Comparison of ENCODE assay signal across 8 mouse cellular contexts in the genomic region with DNA sequence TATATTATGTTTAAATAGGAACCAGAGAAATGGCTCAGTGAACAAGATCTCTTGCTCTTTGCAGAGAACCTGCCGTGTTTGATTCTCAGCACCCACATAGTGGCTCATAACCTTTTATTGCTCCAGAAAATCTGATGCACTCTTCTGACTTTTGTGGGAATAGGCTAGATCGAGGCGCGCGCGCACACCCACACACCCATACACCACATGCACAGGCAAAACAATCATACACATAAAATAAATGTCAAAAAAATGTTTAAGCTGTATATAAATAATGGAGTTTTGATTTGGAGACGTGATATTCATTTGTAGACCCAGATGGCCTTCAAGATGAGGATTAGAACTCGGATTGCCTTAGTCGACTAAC. TPM values are rescaled to one million over a fixed set of nuclear protein-coding genes. Genes with fewer than 3 reads are reported as not detected.
DNase-seq lines count a peak whose midpoint lies in the region; ATAC-seq and TF ChIP-seq lines count a peak whose summit lies in the region.

No protein-coding gene starts in this region.

- no peaks in the 10 kb centered on the region for H3K9me3 ChIP-seq in embryonic facial prominence, embryonic 14.5 days (ENCODE audit: control insufficient read depth, low read length)
- H3K9me3 ChIP-seq in limb, embryonic 10.5 days (replicated peaks) = no peaks in the 10 kb centered on the region
- no peaks in the 10 kb centered on the region for H3K9me3 ChIP-seq in neural tube, embryonic 12.5 days

- ATAC-seq in embryonic facial prominence, embryonic 14.5 days (ENCODE audit: low read depth) = peak; percentile 34; the same call in 1 of the 2 replicates
- ATAC-seq in neural tube, embryonic 12.5 days (ENCODE audit: low FRiP score, low read depth) = peak; percentile 54

- peak overlapping the region; percentile 100 for H3K4me3 ChIP-seq in layer of hippocampus, adult 2 months
- H3K4me3 ChIP-seq in embryonic facial prominence, embryonic 14.5 days (ENCODE audit: low read depth, low read length) = peak overlapping the region; percentile 98
- H3K4me3 ChIP-seq in limb, embryonic 10.5 days = peak overlapping the region; percentile 100
- H3K4me3 ChIP-seq in neural tube, embryonic 12.5 days = peak overlapping the region; percentile 95

- 33% methylated on average over 9 of the region's 9 CpGs for WGBS in embryonic facial prominence, embryonic 14.5 days
- 29% methylated on average over 9 of the region's 9 CpGs for WGBS in limb, embryonic 10.5 days
- WGBS in neural tube, embryonic 12.5 days = 25% methylated on average over 9 of the region's 9 CpGs

- peaks cover 17% of the 10 kb centered on the region for H3K36me3 ChIP-seq in embryonic facial prominence, embryonic 14.5 days (ENCODE audit: control insufficient read depth, insufficient read depth, low read length)
- H3K36me3 ChIP-seq in limb, embryonic 10.5 days = peaks cover 26% of the 10 kb centered on the region
- H3K36me3 ChIP-seq in neural tube, embryonic 12.5 days = peaks cover 9% of the 10 kb centered on the region

- intact Hi-C loops in gastrocnemius, postnatal 14 days (cut with DNase I; ENCODE audit: low total_unique reads) = no loop called here

- no peak for TF ChIP-seq CTCF in layer of hippocampus, adult 2 months (conservative IDR thresholded peaks at IDR 0.05)

- DNase-seq in layer of hippocampus, adult 2 months (ENCODE audit: low spot score in 2 of 2) = no peak
- no peak for DNase-seq in layer of hippocampus, postnatal 14 days (ENCODE audit: low spot score in 2 of 2)
- no peak for DNase-seq in embryonic facial prominence, embryonic 14.5 days (ENCODE audit: low spot score)
- no peak for DNase-seq in limb, embryonic 10.5 days (ENCODE audit: low spot score)
- DNase-seq in frontal cortex, postnatal 10 days (ENCODE audit: low spot score in 2 of 2) = no peak
- DNase-seq in gastrocnemius, postnatal 14 days = no peak
- DNase-seq in adrenal gland, postnatal 10 days = no peak

- peaks cover 39% of the 10 kb centered on the region for H3K27me3 ChIP-seq in embryonic facial prominence, embryonic 14.5 days (replicated peaks; ENCODE audit: control insufficient read depth, insufficient read depth, low read length)
- peaks cover 47% of the 10 kb centered on the region for H3K27me3 ChIP-seq in limb, embryonic 10.5 days (ENCODE audit: low read depth, poor library complexity, severe bottlenecking)
- peaks cover 34% of the 10 kb centered on the region for H3K27me3 ChIP-seq in neural tube, embryonic 12.5 days (replicated peaks)

- H3K9ac ChIP-seq in embryonic facial prominence, embryonic 14.5 days (ENCODE audit: low read depth, low read length) = peak overlapping the region; percentile 91
- H3K9ac ChIP-seq in neural tube, embryonic 12.5 days = peak overlapping the region; percentile 90; the same call in 1 of the 2 replicates

- H3K4me2 ChIP-seq in embryonic facial prominence, embryonic 14.5 days (ENCODE audit: low read depth, low read length) = peak overlapping the region; percentile 58
- peak overlapping the region; percentile 71 for H3K4me2 ChIP-seq in neural tube, embryonic 12.5 days (replicated peaks)

- peak overlapping the region; percentile 98 for H3K27ac ChIP-seq in layer of hippocampus, adult 2 months
- no peak overlapping the region for H3K27ac ChIP-seq in embryonic facial prominence, embryonic 14.5 days (replicated peaks; ENCODE audit: low read depth, low read length)
- peak overlapping the region; percentile 93 for H3K27ac ChIP-seq in limb, embryonic 10.5 days
- H3K27ac ChIP-seq in neural tube, embryonic 12.5 days = no peak overlapping the region

- peaks cover 6% of the 10 kb centered on the region for H3K4me1 ChIP-seq in embryonic facial prominence, embryonic 14.5 days (ENCODE audit: control insufficient read depth, insufficient read depth, low read length)
- H3K4me1 ChIP-seq in limb, embryonic 10.5 days = peaks cover 19% of the 10 kb centered on the region
- H3K4me1 ChIP-seq in neural tube, embryonic 12.5 days = peaks cover 15% of the 10 kb centered on the region

RNA-seq across cellular contexts. Expression of a gene that starts 0.4 kb away (rescaled TPM):
- total RNA-seq in layer of hippocampus, adult 2 months (2021) = 10 to 100 TPM; 25.1 to 25.8 TPM
- total RNA-seq in layer of hippocampus, postnatal 14 days (2021) = 10 to 100 TPM; 22.8 to 23.9 TPM
- polyA plus RNA-seq in embryonic facial prominence, embryonic 14.5 days (2014; fragmentation: Nextera tagmentation; extraction: Ambion mirVana) = 21.4 and 22.1 TPM in 2 replicates
- 23.8 and 25.9 TPM in 2 replicates for polyA plus RNA-seq in limb, embryonic 10.5 days (2016; fragmentation: Nextera tagmentation; extraction: Ambion mirVana)
- 25.6 and 26.5 TPM in 2 replicates for polyA plus RNA-seq in neural tube, embryonic 12.5 days (2016; fragmentation: Nextera tagmentation; extraction: Ambion mirVana)
- 10 to 100 TPM; 14.4 to 17.3 TPM for total RNA-seq in gastrocnemius, postnatal 14 days (2021)
- 10 to 100 TPM; 23.6 to 29.8 TPM for total RNA-seq in adrenal gland, postnatal 10 days (2021)

RNA-seq across cellular contexts. Expression of a gene that starts 1.0 kb away (rescaled TPM):
- total RNA-seq in layer of hippocampus, adult 2 months (2021) = 1 to 10 TPM; 1.3 to 1.5 TPM
- total RNA-seq in layer of hippocampus, postnatal 14 days (2021) = 1 to 10 TPM; 1.0 to 1.2 TPM
- 0.71 TPM in 1 of 2 replicates, not detected in the other for polyA plus RNA-seq in embryonic facial prominence, embryonic 14.5 days (2014; fragmentation: Nextera tagmentation; extraction: Ambion mirVana)
- polyA plus RNA-seq in limb, embryonic 10.5 days (2016; fragmentation: Nextera tagmentation; extraction: Ambion mirVana) = 0.73 and 1.2 TPM in 2 replicates
- 0.78 and 1.2 TPM in 2 replicates for polyA plus RNA-seq in neural tube, embryonic 12.5 days (2016; fragmentation: Nextera tagmentation; extraction: Ambion mirVana)
- total RNA-seq in gastrocnemius, postnatal 14 days (2021) = not detected
- total RNA-seq in adrenal gland, postnatal 10 days (2021) = under 1 TPM in 1 of 2 experiments, not detected in 1; 0.60 TPM

RNA-seq across cellular contexts. Expression of a gene that starts 4.6 kb away (rescaled TPM):
- total RNA-seq in layer of hippocampus, adult 2 months (2021) = under 1 TPM; 0.79 to 0.92 TPM
- 1 to 10 TPM in 1 of 2 experiments, under 1 TPM in 1; 0.81 to 1.1 TPM for total RNA-seq in layer of hippocampus, postnatal 14 days (2021)
- 2.8 TPM in 2 replicates for polyA plus RNA-seq in embryonic facial prominence, embryonic 14.5 days (2014; fragmentation: Nextera tagmentation; extraction: Ambion mirVana)
- 0.34 and 0.45 TPM in 2 replicates for polyA plus RNA-seq in limb, embryonic 10.5 days (2016; fragmentation: Nextera tagmentation; extraction: Ambion mirVana)
- 0.73 and 1.3 TPM in 2 replicates for polyA plus RNA-seq in neural tube, embryonic 12.5 days (2016; fragmentation: Nextera tagmentation; extraction: Ambion mirVana)
- total RNA-seq in gastrocnemius, postnatal 14 days (2021) = under 1 TPM; 0.29 to 0.31 TPM
- 1 to 10 TPM; 1.3 to 1.8 TPM for total RNA-seq in adrenal gland, postnatal 10 days (2021)

RNA-seq across cellular contexts. Expression of a gene that starts 41.4 kb away (rescaled TPM):
- total RNA-seq in layer of hippocampus, adult 2 months (2021) = 1,000 to 10,000 TPM; 3,119 to 3,317 TPM
- 1,000 to 10,000 TPM; 3,391 to 3,794 TPM for total RNA-seq in layer of hippocampus, postnatal 14 days (2021)
- 5,674 and 6,022 TPM in 2 replicates for polyA plus RNA-seq in embryonic facial prominence, embryonic 14.5 days (2014; fragmentation: Nextera tagmentation; extraction: Ambion mirVana)
- polyA plus RNA-seq in limb, embryonic 10.5 days (2016; fragmentation: Nextera tagmentation; extraction: Ambion mirVana) = 3,854 and 3,970 TPM in 2 replicates
- 3,212 and 3,225 TPM in 2 replicates for polyA plus RNA-seq in neural tube, embryonic 12.5 days (2016; fragmentation: Nextera tagmentation; extraction: Ambion mirVana)
- 1,000 to 10,000 TPM; 1,398 to 1,669 TPM for total RNA-seq in gastrocnemius, postnatal 14 days (2021)
- total RNA-seq in adrenal gland, postnatal 10 days (2021) = 1,000 to 10,000 TPM; 6,172 to 6,732 TPM

RNA-seq across cellular contexts. Expression of a gene that starts 52.0 kb away (rescaled TPM):
- total RNA-seq in layer of hippocampus, adult 2 months (2021) = not detected
- total RNA-seq in layer of hippocampus, postnatal 14 days (2021) = under 1 TPM in 1 of 2 experiments, not detected in 1; 0.14 TPM
- polyA plus RNA-seq in embryonic facial prominence, embryonic 14.5 days (2014; fragmentation: Nextera tagmentation; extraction: Ambion mirVana) = 0.30 and 0.32 TPM in 2 replicates
- 0.15 and 0.18 TPM in 2 replicates for polyA plus RNA-seq in limb, embryonic 10.5 days (2016; fragmentation: Nextera tagmentation; extraction: Ambion mirVana)
- polyA plus RNA-seq in neural tube, embryonic 12.5 days (2016; fragmentation: Nextera tagmentation; extraction: Ambion mirVana) = 0.32 and 0.39 TPM in 2 replicates
- total RNA-seq in gastrocnemius, postnatal 14 days (2021) = not detected
- not detected for total RNA-seq in adrenal gland, postnatal 10 days (2021)

Comparison
In these comparisons a context has a peak if more than half of its experiments do, and no peak if none do; other contexts are left out.
1. H3K27ac ChIP-seq: peak in layer of hippocampus, adult 2 months (single experiment) and limb, embryonic 10.5 days (single experiment); none in embryonic facial prominence, embryonic 14.5 days (single experiment) and neural tube, embryonic 12.5 days (single experiment).
2. Peak in every context shown above with its lines, with median percentiles within 50 percentile points of each other: H3K4me3 ChIP-seq.